Mouse (Mus musculus) heart, embryonic 11.5 days (tissue): ENCODE data around the gene Arap1. TPM values are rescaled to one million over a fixed set of nuclear protein-coding genes. Genes with fewer than 3 reads are reported as not detected.

Source experiments
- ATAC-seq: fragments of 200-750 bp; cut with Nextera tagmentation; replicated peaks from 2 replicates; pipeline ENCODE4 v1.8.0; 2017; ENCODE audit warnings: moderate library complexity; ENCODE audit not compliant: insufficient number of reproducible peaks, low FRiP score, low TSS enrichment
- H3K27ac ChIP-seq: fragments of 300-500 bp; sonication (generic); 2 replicates; pipeline ENCODE4 v1.5.1; 2014; ENCODE audit warnings: mild to moderate bottlenecking, low read depth, low read length
- H3K27me3 ChIP-seq: fragments of 300-500 bp; sonication (generic); 2 replicates; pipeline ENCODE4 v1.6.1; 2014; ENCODE audit warnings: mild to moderate bottlenecking, low read length, mixed read lengths; ENCODE audit not compliant: control insufficient read depth, insufficient read depth
- H3K36me3 ChIP-seq: fragments of 300-500 bp; sonication (generic); 2 replicates; pipeline ENCODE4 v1.6.1; 2014; ENCODE audit warnings: mild to moderate bottlenecking, low read length, moderate library complexity, mixed read lengths; ENCODE audit not compliant: control insufficient read depth, insufficient read depth
- H3K4me1 ChIP-seq: fragments of 300-500 bp; sonication (generic); 2 replicates; pipeline ENCODE4 v1.6.1; 2014; ENCODE audit warnings: low read length; ENCODE audit not compliant: control insufficient read depth, insufficient read depth
- H3K4me2 ChIP-seq: fragments of 300-500 bp; sonication (generic); 2 replicates; pipeline ENCODE4 v1.6.1; 2014; ENCODE audit warnings: mild to moderate bottlenecking, moderate library complexity
- H3K4me3 ChIP-seq: fragments of 300-500 bp; sonication (generic); 2 replicates; pipeline ENCODE4 v1.5.1; 2014; ENCODE audit warnings: low read depth, low read length
- H3K9ac ChIP-seq: fragments of 300-500 bp; sonication (generic); 2 replicates; pipeline ENCODE4 v1.6.1; 2014; ENCODE audit warnings: mild to moderate bottlenecking, low read depth, low read length, moderate library complexity
- H3K9me3 ChIP-seq: fragments of 300-500 bp; sonication (generic); replicated peaks from 2 replicates; pipeline ENCODE4 v1.6.1; 2016; ENCODE audit warnings: low read length; ENCODE audit not compliant: control insufficient read depth
- WGBS: fragments of 180-500 bp; shearing (Covaris S2); extraction: QIAGEN DNeasy Blood & Tissue Kit; methylation state at CpG from one replicate; pipeline ENCODE4 v1.1.7; 2014; ENCODE audit not compliant: insufficient replicate concordance; 5-methylcytosine and 5-hydroxymethylcytosine counted together
- polyA plus RNA-seq: library from polyadenylated mRNA; unstranded; fragments of >200 nt; fragmentation: Nextera tagmentation; extraction: Ambion mirVana; gene quantifications from 2 replicates; pipeline ENCODE4 v1.2.1, GENCODE M21; 2014

Arap1 gene
- polyA plus RNA-seq, 1 experiment from 2014 or later = 16.0 TPM

GRCm38 (mm10) chr7:101415512-101416100 lies 67.7 kb downstream of the Arap1 start:
- no peak overlapping the region; the same call in 1 of the 2 replicates for H3K4me2 ChIP-seq

GRCm38 (mm10) chr7:101416391-101416790 lies 68.5 kb downstream of the Arap1 start:
- peaks cover 22% of the 10 kb centered on the region for H3K4me1 ChIP-seq
- H3K4me3 ChIP-seq = no peak overlapping the region
- no peak overlapping the region for H3K4me2 ChIP-seq
- WGBS = 50% methylated on average over 5 of the region's 5 CpGs
- peaks cover 36% of the 10 kb centered on the region for H3K27me3 ChIP-seq
- no peak for ATAC-seq
- no peaks in the 10 kb centered on the region for H3K9me3 ChIP-seq
- no peak overlapping the region for H3K27ac ChIP-seq
- H3K36me3 ChIP-seq = no peaks in the 10 kb centered on the region
- H3K9ac ChIP-seq = no peak overlapping the region

More at GRCm38 (mm10) chr7:101415512-101416100, 67.7 kb downstream of the Arap1 start:
- Histone ChIP-seq H3K4me3 (no peak overlapping the region), H3K27me3 (peaks cover 30% of the 10 kb centered on the region), H3K4me1 (peaks cover 22% of the 10 kb centered on the region), H3K27ac (no peak overlapping the region), H3K36me3 (no peaks in the 10 kb centered on the region), H3K9ac (no peak overlapping the region), H3K9me3 (no peaks in the 10 kb centered on the region)
- ATAC-seq = no peak
- 34% methylated on average over 8 of the region's 8 CpGs for WGBS

DNA sequence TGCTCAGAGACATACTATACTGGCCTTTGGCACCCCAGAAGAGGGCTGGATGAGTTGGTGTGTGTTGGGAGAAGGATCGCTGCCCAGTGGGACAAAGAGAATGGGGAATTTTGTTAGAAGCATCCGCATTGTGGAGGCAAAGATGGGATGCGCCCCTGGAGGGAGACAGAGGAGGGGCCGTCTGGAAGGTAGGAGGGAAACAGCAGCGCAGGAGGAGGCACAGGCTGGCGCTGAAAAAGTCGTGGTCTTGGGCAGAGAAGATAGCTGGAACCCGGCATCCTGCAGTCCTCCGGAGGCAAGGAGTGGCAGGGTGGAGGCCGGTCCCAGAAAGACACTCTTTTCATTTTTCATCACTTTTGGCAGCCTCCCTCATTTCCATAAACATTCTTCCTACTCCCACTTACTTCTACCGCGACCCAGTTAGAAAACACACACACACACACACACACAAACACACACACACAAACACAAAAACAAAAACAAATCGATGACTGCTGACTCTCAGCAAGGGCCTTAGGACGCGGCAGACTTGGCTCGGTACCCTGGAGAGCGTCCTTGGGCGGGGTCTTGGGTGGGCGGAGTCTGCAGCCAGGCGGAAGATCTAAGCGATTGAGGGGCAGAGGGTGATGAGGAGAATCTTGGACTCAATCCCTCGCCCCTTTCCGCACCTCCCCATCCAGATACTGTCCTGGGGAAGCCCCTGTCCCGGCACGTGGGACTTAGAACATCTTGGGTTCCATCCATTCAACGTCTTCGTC lies 71.3 kb downstream of the Arap1 start:
- H3K27me3 ChIP-seq = peaks cover 46% of the 10 kb centered on the region
- no peak overlapping the region for H3K27ac ChIP-seq
- no peak overlapping the region for H3K4me3 ChIP-seq
- H3K4me2 ChIP-seq = no peak overlapping the region
- no peak overlapping the region for H3K9ac ChIP-seq
- H3K9me3 ChIP-seq = no peaks in the 10 kb centered on the region
- H3K36me3 ChIP-seq = no peaks in the 10 kb centered on the region
- peaks cover 17% of the 10 kb centered on the region for H3K4me1 ChIP-seq
- WGBS = 5% methylated on average over 27 of the region's 27 CpGs
- no peak for ATAC-seq

GRCm38 (mm10) chr7:101421529-101421928 lies 73.7 kb downstream of the Arap1 start, which contains the start of gene Pde2a:
Pde2a (plus strand) TSS chr7:101421691.
- H3K27ac ChIP-seq = no peak within 1 kb of the TSS
- H3K4me2 ChIP-seq = no peak within 1 kb of the TSS
- ATAC-seq = no peak
- WGBS = 8% methylated on average over 6 of the region's 6 CpGs
- H3K27me3 ChIP-seq = peaks cover 56% of the 10 kb centered on the region
- H3K9ac ChIP-seq = no peak within 1 kb of the TSS
- no peaks in the 10 kb centered on the region for H3K4me1 ChIP-seq
- H3K4me3 ChIP-seq = no peak within 1 kb of the TSS
- H3K36me3 ChIP-seq = no peaks in the 10 kb centered on the region
- no peaks in the 10 kb centered on the region for H3K9me3 ChIP-seq

DNA sequence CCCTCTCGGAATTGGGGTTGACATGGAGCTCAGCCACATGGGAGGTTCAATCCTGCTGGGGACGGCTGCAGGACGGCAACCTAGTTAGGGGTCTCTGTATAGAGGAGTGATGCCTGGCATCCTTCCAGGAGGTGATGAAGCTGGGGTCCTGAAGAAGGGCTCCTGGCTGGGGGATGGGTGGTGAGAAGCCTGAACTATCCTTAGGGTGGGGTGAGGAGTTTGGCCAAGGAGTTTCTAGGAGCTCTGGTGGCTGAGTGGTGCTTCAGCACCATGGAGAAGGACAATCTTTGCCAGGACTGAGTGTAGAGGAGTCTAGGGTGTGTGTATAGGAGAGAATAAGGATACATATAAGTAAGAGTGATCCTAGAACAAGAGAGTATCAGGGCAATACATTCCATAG lies 74.2 kb downstream of the Arap1 start:
- 21% methylated on average over 3 of the region's 3 CpGs for WGBS
- Histone ChIP-seq H3K9ac (no peak overlapping the region), H3K27me3 (peaks cover 51% of the 10 kb centered on the region), H3K9me3 (no peaks in the 10 kb centered on the region), H3K4me1 (no peaks in the 10 kb centered on the region), H3K4me2 (no peak overlapping the region), H3K36me3 (no peaks in the 10 kb centered on the region), H3K27ac (no peak overlapping the region), H3K4me3 (no peak overlapping the region)
- ATAC-seq = no peak

GRCm38 (mm10) chr7:101422646-101423045 lies 74.8 kb downstream of the Arap1 start:
- Histone ChIP-seq H3K27me3 (peaks cover 45% of the 10 kb centered on the region), H3K36me3 (no peaks in the 10 kb centered on the region)
- WGBS = 78% methylated on average over 8 of the region's 8 CpGs

DNA sequence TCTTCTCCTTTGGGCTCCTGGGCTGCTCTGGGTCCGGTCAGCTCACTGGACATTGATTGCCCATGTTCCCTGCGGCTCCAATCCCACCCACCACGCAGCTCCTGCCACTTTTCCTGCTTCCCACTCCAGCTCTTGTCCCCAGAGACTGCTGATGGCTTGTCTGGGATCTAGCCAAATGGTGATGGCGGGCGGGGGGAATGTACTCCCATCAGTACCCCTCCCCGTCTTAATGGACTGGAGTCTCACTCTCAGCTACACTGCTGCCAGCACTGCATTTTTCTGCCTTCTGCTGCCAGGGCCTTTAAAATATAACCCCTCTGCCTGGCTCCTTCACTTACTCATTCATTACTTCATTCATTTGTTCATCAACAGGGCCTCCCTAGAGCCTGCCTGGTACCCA lies 76.1 kb downstream of the Arap1 start:
- no peaks in the 10 kb centered on the region for H3K4me1 ChIP-seq
- no peak overlapping the region for H3K27ac ChIP-seq
- peaks cover 39% of the 10 kb centered on the region for H3K27me3 ChIP-seq
- H3K9ac ChIP-seq = no peak overlapping the region
- H3K4me3 ChIP-seq = no peak overlapping the region
- H3K4me2 ChIP-seq = no peak overlapping the region
- no peaks in the 10 kb centered on the region for H3K36me3 ChIP-seq
- 57% methylated on average over 6 of the region's 6 CpGs for WGBS
- H3K9me3 ChIP-seq = no peaks in the 10 kb centered on the region
- ATAC-seq = no peak

More at GRCm38 (mm10) chr7:101422646-101423045, 74.8 kb downstream of the Arap1 start:
- no peak for ATAC-seq
- H3K4me2 ChIP-seq = no peak overlapping the region
- no peaks in the 10 kb centered on the region for H3K9me3 ChIP-seq
- H3K4me1 ChIP-seq = no peaks in the 10 kb centered on the region
- H3K9ac ChIP-seq = no peak overlapping the region
- no peak overlapping the region for H3K4me3 ChIP-seq
- H3K27ac ChIP-seq = no peak overlapping the region

DNA sequence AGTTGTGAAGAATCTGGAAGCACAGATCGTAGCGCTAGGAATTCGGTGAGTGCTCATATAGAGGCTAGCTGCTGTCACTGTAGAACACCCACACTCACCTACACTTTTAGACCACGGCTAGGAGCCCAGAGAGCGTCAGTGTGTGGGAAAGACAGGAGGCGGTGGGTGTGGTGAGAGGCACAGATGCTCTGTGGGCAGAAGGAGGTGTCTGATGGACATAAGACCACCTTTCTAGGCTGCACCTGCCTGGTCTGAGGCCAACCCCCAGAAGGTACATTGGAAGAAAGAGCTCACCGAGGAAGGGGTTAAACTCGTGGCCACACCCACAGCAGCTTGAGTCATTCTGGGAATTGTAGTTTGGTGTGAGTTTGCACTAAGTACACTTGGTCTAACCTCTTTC lies 78.8 kb downstream of the Arap1 start:
- H3K36me3 ChIP-seq = no peaks in the 10 kb centered on the region
- no peak overlapping the region for H3K9ac ChIP-seq
- no peak for ATAC-seq
- no peak overlapping the region for H3K4me3 ChIP-seq
- no peak overlapping the region for H3K27ac ChIP-seq
- no peak overlapping the region for H3K4me2 ChIP-seq
- H3K27me3 ChIP-seq = peaks cover 20% of the 10 kb centered on the region
- no peaks in the 10 kb centered on the region for H3K4me1 ChIP-seq
- WGBS = 63% methylated on average over 8 of the region's 8 CpGs
- H3K9me3 ChIP-seq = no peaks in the 10 kb centered on the region
